Mouse (Mus musculus): ENCODE data around the gene Cdh24.

Cdh24 gene

DNA sequence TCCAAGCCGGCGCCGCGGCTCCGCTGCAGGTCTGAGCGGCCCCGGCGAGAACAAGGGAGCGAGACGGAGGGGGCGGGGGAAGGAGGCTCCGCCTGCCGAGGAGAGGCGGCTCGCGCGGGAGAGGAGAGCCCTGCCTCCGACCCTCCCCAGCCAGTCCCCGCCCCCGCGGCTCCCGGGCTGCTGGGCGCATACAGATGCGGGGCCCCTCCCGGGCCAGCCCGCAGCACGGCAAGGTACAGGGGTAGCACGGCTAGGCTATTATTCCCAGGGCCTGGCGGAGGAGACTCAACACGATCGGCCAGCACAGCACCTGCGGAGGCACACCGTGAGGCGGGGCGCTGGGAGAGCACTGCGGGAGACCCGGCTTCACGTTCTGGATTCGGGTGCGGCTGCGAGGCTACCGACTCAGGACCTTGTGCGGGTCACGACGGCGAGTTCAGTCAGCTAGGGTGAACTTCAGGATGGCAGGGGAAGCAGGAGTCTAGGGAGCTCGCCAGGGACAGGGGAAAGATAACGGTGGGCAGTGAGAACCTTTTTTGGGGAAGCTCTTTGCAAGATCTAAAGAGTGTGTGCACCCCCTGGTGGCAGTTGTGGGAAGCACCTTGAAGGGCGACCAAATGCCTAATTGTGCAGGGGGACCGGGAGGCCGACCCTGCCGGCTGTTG, at the start of gene Cdh24:
Gene Cdh24, minus strand, starts transcription at position 60 of the 665 bp plus-strand sequence.
- peak; percentile 88 to 89 for DNase-seq

DNA sequence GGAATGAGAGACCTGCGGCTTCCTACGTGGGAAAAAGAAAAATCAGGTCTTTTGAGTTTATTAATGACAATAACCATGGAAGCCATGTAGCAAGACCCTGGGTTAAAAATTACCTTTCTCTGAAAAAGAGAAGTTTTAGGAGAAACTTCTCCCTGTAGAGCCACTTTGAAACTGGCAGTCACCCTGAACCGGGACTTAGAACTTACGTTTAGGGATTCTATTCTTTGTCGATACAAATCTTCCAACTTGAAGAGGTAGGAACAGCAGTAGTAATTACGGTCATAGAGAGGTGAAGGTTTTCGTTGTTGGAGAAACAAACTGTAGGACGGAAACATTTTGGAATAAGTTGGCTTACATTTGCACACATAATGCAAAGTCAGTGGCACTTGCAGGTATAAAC, 46.1 kb upstream of the Cdh24 start:
- no peak for DNase-seq

DNA sequence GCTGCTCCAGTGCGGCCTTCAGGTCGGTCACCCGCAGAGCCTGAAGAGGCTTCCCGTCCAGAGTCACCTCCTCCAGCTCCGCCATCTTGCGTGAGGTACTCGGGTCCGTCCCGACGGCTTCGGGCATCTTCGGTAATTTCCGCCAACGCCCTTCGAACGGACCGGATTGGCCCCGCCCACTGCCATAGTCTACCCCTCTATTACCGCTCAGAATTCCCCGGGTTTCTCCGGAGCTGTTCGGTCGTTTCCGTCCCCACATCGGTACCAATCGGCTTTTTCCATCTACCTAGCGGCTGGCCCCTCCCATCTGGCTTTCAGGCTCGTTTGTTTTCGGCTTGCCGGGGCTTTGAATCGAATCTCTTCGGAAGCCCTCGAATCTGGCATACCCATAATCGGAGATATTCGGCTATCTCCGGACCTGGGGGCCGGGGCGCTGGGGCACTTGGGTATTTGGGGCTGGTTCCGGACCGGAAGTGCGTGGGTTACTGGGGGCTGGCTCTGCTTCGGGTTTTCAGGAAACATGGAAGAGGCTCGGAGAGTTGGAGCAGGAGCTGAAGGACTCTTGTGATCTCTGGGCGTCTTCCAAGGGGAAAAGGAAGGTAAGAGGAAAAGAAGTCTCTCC, 45.5 kb upstream of the Cdh24 start, which contains the start of gene Acin1:
Gene Acin1, minus strand, starts transcription at position 410 of the 622 bp plus-strand sequence.
- DNase-seq: peak; percentile 100

DNA sequence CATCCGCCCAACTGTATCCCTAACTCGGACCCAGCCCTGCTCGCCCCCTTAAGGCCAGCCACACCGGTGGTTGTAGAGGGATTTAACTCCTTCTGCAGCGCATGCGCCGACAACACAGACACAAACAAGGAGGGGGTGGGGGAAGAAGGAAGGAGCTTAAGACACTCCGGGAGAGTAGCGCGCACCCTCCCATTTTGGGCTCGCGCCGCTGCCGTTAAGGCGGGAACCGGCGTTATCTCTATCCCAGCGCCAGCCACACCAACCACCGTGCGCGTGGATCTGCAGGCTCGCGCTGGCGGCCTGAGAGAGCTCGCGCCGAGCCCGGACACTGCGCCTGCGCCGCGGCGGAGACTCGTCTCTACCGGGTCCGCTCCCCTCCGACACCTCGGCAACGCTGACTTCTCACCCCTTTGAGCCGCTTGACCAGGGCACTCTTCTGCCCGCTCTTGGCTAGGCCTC, 44.9 kb upstream of the Cdh24 start, which contains the start of gene 1700123O20Rik:
Gene 1700123O20Rik, plus strand, starts transcription at position 154 of the 459 bp plus-strand sequence.
- peak; percentile 70 to 83 for DNase-seq

DNA sequence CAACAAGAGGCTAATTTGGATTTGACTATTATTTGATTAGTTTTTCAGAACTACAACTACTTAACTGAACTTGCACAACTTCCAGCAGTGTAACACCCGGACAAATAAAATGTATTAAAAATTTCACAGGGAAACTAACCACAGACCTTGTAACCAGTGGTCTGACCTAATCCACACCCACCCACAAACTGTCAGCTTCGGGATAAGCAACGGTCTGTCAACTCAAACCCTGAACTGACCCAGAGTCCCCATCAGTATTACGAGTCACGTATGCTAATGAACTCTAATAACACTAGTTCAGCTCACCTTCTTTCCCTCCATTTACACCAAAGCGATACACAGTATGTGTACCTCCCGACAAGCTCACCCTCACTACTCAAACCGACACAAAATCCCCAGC, 44.3 kb upstream of the Cdh24 start:
- no peak for DNase-seq

DNA sequence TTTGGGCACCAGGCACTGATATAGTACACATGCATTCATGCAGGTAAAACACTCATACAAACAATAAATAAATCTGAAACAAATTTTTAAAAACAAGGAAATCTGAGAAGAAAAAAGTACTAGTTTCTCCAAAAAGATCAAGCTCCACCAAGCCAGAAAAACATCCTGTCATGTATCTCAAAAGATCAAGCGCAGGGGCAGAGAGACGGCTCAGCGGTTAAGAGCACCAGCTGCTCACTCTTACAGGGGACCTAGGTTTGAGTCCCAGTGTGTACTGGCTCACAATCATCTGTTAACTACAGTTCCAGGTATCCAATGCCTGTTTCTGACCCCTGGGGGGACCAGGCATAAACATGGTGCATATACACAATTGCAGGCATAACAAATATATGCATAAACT, 41.2 kb upstream of the Cdh24 start:
- no peak for DNase-seq

DNA sequence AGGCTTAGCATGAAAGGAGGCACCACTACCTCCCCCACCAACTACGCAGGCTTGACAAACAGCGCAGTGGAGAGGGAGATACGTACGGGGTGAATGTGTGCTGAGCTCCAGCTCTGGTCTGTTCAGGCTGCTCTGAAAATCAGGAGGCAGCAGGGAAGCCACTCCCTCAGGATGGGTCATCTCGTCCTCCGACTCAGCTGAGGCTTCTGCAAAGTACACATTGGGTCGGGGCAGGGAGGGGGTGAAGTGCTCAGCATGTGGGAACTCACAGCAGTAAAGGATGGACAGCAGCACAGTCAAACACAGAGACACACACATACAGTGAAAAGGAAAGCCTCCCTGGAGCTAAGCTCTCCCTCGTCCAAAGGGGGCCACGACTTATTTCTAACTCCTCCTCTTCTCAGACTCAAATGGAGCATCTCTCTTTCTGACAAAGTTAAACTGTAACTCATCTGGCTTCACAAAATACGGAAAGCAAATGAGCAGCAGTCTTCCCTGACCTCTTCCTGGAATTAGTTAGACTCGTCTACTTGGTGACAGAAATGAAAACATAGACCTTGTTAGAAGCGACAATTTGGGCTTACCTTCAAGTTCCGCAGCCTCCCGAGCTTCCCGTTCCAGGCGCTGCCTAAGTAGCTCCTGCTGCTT, 37.6 kb upstream of the Cdh24 start:
- no peak for DNase-seq

DNA sequence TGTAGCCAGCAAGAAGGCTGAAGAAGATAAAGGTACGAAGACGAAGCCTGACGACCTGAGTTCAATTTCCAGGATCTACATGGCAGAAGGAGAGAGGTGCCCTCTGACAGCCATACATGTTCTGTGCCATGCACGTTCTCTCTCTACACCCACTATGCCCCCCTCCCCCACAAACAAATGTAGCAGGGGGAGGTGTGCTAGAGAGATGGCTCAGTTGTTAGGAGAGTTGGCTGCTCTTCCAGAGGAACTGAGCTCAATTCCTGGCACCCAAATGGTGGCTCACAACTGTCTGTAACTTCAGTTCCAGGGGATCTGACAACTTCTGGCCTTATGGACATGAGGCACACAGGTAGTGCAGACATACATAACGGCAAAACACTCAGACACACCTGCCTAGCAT, 35.1 kb upstream of the Cdh24 start:
- DNase-seq: no peak

DNA sequence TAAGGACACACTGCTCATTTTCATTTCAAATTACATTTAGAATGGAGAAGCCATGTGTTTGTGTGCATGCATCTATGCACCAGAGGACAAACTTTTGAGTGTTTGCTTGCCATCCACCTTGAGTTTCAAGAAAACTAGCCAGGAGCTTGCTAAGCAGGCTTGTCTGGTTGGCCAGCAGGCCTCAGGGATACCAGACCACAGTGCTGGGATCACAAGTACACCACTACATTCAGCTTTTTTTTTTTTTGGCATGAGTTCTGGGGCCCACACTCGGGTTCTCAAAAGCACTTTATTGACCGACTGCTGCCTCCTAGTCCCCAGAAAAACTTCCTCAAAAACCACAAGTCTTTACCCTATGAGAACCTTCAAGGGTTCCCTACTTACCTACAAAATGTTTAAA, 33.2 kb upstream of the Cdh24 start:
- no peak for DNase-seq

DNA sequence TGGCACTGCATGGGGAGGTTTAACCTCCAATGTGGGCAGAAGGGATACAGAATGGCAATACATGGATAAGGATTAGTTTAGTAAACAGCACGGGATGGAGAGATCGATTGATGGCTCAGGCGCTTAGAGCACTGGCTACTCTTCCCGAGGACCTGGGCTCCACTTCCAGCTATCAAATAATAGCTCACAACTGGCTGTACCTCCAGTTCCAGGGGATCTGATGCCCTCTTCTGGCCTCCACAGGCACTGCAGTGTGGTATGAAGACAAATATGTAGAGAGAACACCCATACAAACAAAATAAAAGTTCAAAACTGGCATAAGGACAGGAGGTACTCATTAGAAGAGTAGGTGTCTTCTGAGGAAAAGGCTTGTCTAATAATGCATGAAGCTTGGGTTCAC, 28.2 kb upstream of the Cdh24 start:
- DNase-seq: no peak

DNA sequence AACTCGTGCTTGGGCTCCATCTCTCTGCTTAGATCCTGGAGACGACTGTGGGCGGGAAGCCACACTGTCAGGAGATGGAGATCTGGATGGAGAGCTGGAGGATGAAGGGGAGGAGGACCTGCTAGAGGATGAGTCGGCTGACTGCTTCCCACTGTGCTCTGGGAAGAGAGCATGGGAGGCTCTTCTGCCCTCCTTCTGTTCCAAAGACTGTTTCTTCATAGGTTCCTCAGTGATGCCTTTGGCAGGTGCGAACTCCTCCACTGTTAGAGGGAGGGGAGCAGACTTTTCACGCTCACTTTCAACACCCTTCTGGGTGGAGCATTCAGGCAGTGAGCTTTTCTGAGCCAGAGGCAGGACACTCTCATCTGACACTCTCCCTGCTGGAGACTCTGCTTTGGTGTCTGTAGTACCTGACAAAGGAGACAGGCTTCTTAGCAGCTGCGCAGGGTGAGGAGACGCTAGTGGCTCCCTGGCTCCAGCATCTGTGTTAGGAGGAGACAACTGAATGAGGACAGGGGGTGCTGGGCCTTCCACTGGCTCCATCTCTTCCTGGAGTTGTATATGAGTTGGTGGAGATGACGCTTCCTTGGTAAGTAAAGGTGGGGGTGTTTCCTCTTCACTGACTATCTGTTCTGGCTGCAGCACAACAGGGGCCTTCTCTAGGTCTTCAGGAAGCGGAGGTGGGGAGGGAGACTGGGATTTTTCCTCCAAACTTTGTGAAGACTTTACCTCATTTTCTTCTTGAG, 23.5 kb upstream of the Cdh24 start:
- no peak for DNase-seq

DNA sequence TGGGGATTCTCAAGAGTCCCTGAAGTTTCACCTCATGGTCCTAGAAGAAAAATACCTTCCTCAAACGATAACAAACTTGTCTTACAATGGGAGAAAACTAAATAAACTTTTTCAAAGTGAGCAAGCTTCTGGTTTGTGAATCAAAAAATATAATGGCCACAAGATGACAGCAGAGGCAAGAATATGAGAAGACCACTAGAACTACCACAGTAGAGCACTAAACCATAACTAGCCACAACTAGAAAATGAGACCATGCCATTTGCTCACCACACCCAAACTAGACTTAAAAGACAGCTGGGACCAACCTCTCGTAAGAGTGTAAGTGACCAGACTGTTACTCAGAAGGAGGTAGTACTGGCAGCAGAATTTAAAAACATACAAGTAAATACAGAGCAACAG, 18.8 kb upstream of the Cdh24 start:
- no peak for DNase-seq

DNA sequence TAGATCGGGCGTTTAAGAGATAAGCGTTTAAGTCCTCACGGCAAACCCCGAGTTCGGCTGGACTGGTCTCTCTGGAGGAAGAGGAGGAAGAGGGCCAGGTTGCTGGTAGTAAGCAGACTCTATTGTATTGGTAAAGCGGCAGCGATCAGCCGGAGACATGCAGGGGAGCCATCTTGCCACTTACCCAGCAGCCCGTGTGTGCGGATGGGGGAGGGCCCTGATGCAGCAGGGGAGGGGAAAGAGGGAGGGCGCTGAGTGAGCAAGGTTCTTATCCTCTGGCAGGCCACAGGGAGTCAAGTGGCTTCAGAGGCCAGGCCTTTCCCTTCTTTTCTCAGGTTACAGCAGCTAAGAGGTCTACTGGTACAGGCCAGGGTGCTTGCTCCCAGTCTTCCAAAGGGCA, 12.3 kb upstream of the Cdh24 start:
- peak; percentile 79 for DNase-seq

DNA sequence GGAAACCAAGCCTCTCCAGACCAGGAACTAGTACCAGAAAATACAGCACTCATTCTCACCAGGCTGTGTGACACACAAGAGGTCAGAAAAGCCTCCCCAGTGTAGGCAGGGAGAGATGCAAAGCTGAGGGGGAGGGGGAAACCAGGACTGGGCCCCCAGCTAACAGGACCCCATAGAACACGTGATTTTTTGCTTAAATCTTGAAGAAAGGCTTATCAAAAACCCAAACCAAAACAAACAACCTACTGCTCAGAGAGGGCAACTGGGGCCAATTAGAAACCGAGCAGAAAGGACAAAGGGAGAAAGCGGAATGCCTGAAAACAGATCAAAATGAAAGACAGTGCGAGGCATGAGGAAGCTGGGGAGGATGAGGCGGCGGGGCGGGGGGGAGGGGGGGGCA, 11.6 kb upstream of the Cdh24 start:
- no peak for DNase-seq

DNA sequence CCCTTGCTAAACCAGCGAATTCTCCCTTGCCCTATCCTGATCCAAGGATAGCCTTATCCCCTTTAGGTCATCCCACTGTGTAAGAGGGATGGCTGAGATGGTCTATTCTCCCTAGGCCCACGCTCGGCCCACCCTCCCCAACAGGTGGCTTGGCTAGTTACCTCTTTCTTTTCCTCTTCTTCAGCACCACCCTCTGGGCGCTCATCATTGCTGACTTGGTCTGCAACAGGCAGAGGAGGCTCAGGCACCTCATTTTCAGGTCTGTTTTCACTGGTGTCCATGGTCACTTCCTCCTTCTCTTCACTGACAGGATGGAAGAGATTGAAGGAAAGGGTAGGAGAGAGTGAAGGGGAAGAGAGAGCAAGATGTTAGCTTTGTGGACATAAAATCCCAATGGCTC, 10.4 kb upstream of the Cdh24 start:
- no peak for DNase-seq

DNA sequence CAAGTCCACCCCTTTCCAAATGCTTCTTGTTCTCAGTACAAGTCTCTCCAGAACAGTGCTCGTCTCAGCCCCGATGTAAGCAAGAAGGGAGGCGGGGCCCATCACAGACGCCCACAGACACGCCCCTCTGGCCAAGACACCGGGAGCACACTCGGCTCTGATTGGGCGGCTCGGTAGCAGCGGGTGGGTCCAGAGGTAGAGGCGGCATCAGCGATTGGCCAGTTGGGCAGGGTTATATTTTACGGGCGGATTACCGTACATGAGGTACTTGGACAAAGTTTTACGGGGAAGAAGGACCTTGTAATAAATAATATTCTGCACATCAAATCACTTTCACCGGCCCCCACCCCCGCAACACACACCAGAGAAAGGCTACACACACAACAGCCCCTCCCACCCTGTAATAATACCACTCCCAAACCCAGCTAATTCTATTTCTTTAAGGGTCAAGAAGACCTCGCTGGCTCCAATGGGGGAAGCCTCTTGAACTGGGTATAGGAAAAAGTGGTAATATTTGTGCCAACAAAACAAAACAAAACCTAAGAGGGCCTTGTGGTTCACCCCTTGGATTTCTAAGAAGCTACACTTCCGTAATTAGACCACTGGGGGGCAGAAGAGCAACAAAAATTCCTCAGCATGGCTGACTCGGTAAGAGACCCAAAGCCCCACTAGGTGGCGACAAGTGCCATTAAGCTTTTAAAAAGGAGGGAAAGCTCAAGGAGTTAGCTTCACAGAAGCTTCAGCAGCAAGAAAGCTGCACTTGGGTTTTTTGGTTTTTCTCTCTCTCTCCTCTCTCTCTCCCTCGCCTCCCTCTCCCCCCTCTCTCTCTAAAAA, 9.7 kb upstream of the Cdh24 start:
- DNase-seq: peak; percentile 52 to 70

DNA sequence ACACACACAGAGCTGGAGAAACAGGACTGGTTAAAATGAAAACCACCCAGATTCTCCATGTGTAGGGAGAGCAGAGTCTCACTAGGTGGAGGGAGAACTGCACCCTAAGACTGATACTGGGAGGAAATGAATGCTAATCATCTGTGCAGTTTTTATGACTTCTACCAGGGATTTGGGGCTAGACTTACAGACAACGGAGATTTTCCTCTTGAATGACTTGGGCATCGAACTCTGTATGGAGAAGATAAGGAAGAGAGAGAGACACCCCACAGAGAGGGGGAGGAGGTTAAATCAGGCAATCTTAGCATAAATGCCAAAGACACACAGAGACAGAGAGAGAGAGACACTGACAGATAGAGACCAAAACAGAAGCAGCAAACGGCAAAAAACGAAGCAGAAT, 6.7 kb upstream of the Cdh24 start:
- no peak for DNase-seq

DNA sequence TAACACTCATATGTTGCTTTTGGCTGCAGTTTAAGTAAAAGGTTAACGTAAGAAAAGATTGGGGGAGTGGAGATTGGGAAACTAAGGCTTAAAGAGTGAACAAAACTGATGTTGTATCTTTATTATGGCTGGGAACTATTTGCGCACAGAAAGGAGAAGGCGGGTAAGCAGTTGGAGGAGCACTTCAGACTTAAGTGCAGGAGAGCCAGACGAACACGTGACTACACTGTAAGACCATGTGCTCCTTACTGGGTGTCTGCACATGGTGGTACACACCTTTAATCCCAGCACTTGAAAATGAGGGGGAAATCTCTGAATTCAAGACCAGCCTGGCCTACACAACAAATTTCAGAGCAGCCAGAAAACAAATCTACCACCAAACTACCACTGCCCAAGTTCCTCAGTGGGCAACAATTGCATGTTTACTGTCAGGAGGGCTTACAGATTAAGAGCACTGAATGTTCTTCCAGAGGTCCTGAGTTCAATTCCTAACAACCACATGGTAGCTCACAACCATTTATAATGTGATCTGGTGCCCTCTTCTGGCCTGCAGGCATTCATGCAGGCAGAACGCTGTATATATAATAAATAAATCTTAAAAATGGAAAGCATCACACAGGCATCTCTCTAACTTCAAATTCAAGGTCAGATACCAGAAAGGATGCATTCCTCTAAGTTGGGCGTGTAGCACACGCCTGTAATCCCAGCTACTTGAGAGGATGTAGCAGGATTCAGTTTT, 5.9 kb upstream of the Cdh24 start:
- DNase-seq: no peak

DNA sequence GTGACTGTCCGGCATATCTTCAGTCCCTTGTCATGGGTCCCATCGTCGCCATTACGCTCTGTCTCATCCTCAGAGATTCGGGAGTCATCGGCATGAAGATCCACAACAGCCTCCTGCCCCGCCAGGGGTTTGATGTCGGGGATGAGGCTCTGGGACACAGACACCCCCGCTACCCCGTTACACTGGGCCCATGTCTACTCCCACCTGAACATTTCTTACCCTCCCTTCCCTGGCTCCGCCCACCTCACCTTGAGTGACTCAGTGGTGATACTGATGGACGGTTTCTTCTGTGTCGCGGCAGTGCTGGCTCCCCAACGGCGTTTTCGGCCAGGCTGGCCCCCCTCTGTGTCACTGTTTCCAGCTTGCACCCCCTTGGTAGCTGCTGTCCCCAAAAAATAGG, 5.3 kb upstream of the Cdh24 start:
- no peak for DNase-seq

DNA sequence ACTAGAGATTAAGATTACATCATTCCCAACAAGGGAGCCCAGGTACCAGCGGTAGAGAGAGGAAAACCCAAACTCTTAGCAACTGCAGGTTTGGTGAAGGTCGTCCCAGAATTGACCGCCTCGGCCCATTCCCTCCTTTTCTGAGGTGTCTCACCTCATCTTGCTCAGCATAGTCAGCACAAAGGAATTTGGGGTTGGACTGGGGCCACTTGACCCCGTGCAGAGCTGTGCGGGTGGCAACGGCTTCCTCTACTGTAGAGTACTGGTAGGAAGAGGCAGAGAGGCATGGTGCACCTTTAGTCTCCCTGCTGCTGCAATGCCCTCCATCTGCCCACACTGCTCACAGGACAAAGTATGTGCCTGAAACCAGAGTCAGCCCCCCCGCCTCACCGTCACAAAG, 3.1 kb upstream of the Cdh24 start:
- no peak for DNase-seq

DNA sequence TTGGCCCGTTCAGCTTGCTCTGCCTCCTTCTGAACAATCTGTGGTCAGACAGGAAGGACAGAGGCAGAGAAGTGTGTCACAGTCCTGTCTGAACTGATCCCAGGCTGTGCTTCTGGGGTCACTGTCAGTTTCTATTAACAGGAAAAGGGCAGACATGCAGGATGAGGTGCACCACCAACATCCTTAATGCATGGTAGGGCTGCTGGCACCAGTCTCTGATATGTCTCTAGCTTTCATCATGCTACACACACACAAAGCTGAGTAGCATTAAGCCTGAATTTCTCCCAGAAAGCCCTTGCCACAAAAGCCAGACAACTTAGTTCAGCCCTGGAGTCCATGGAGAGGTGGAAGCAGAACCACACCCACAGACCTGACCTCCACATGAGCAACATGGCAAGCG, 1.8 kb upstream of the Cdh24 start:
- no peak for DNase-seq

Measured in thymus, adult 18-20 months (tissue).